Mouse (Mus musculus): ENCODE measurements around the gene Tmem60.

- TF ChIP-seq CTCF (IDR thresholded peaks at IDR 0.05; ENCODE audit: borderline replicate concordance, control insufficient read depth, extremely low read depth, insufficient read depth, low read length, poor library complexity) (no peak), POLR2A (IDR thresholded peaks at IDR 0.05; ENCODE audit: control insufficient read depth, extremely low read depth, insufficient read depth, low read length, poor library complexity) (no peak)
Observed at GRCm38 (mm10) chr5:20865193-20865755, 16.7 kb upstream of the Tmem60 start.

Measured in thymus, adult 2 months (tissue).